Mouse (Mus musculus) ES-Bruce4 (cell line): ENCODE data around the gene C1s2.

ENCODE experiments used
- CTCF ChIP-seq: IDR thresholded peaks from one replicate; pipeline ENCODE4 v1.8.1; 2011; ENCODE audit warnings: low read depth, low read length
- POLR2A ChIP-seq: IDR thresholded peaks from one replicate; pipeline ENCODE4 v1.8.1; 2011; ENCODE audit warnings: low read length; ENCODE audit not compliant: insufficient read depth

DNA sequence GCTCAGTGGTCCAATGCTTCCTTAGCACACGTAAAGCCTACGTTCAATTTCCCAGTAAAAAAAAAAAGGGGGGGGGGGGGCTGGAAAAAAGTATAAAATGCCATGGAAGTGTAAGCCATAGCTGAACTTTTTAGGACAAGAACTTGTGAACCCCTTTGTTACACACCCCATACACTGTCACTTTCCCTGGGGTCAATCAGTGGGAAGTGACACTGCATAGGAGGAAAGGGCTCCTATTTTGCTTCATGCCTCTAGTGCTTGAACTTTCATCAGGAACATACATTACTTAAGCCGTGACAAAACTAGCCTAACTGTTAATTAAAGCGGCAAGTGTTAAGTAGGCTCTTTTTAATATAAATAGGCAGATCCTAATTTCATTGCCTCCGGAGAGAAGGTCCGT, 26.1 kb upstream of the C1s2 start:
- TF ChIP-seq CTCF (no peak), POLR2A (no peak)
